Mouse (Mus musculus) myocyte (in vitro differentiated cells): Measurements from ENCODE around the gene Gm37240. TPM values are rescaled to one million over a fixed set of nuclear protein-coding genes. Genes with fewer than 3 reads are reported as not detected.
A peak's percentile ranks its signal among the peaks of the same experiment; 100 is the strongest.

ENCODE experiments used
- H3K27me3 ChIP-seq: one replicate; pipeline ENCODE4 v1.6.1; 2011; ENCODE audit not compliant: control insufficient read depth, insufficient read depth, insufficient read length
- H3K36me3 ChIP-seq: one replicate; pipeline ENCODE4 v1.6.1; 2011; ENCODE audit not compliant: control insufficient read depth, insufficient read depth
- H3K4me2 ChIP-seq: one replicate; pipeline ENCODE4 v1.6.1; 2011; ENCODE audit warnings: low read depth, control low read depth
- H3K4me3 ChIP-seq: one replicate; pipeline ENCODE4 v1.5.1; 2011; ENCODE audit warnings: mild to moderate bottlenecking, control low read depth, moderate library complexity
- H3K79me2 ChIP-seq: one replicate; pipeline ENCODE4 v1.6.1; 2011; ENCODE audit not compliant: control insufficient read depth, insufficient read depth
- H3ac ChIP-seq: one replicate; pipeline ENCODE4 v1.6.1; 2011; ENCODE audit not compliant: control insufficient read depth, insufficient read length
- CEBPB ChIP-seq: IDR thresholded peaks from 2 replicates; pipeline ENCODE4 v1.6.1; 2011; ENCODE audit warnings: mild to moderate bottlenecking, moderate library complexity; ENCODE audit not compliant: poor library complexity, insufficient read depth, severe bottlenecking
- E2F4 ChIP-seq: IDR thresholded peaks from one replicate; pipeline ENCODE4 v1.6.1; 2011; ENCODE audit warnings: mild to moderate bottlenecking, control low read depth, moderate library complexity; ENCODE audit not compliant: insufficient read depth
- MAX ChIP-seq: IDR thresholded peaks from one replicate; pipeline ENCODE4 v1.6.1; 2011; ENCODE audit warnings: low read depth, mild to moderate bottlenecking, control low read depth
- MYOD1 ChIP-seq, 3 experiments: IDR thresholded peaks; one replicate each; pipeline ENCODE4 v1.6.1; 2011; ENCODE audit warnings: control low read depth in 2 of 3, low read depth in 2 of 3, mild to moderate bottlenecking in 2 of 3, moderate library complexity in 1 of 3; ENCODE audit not compliant: insufficient read length in 2 of 3, control insufficient read depth in 1 of 3
- MYOG ChIP-seq, 3 experiments: IDR thresholded peaks; one replicate each; pipeline ENCODE4 v1.6.1; 2011; ENCODE audit warnings: control low read depth in 2 of 3, low read depth in 2 of 3, mild to moderate bottlenecking in 2 of 3; ENCODE audit not compliant: insufficient read length in 2 of 3, control insufficient read depth in 1 of 3, insufficient read depth in 1 of 3
- POLR2A ChIP-seq: IDR thresholded peaks from one replicate; pipeline ENCODE4 v1.6.1; 2011; ENCODE audit warnings: low read depth, mild to moderate bottlenecking, control low read depth, moderate library complexity; ENCODE audit not compliant: insufficient read length
- POLR2AphosphoS2 ChIP-seq: IDR thresholded peaks from one replicate; pipeline ENCODE4 v1.6.1; 2011; ENCODE audit warnings: low read depth, control low read depth; ENCODE audit not compliant: insufficient read length
- REST ChIP-seq: IDR thresholded peaks from one replicate; pipeline ENCODE4 v1.6.1; 2011; ENCODE audit warnings: mild to moderate bottlenecking, control low read depth, moderate library complexity; ENCODE audit not compliant: insufficient read depth, insufficient read length
- SRF ChIP-seq: IDR thresholded peaks from one replicate; pipeline ENCODE4 v1.6.1; 2011; ENCODE audit warnings: low read depth; ENCODE audit not compliant: control insufficient read depth, insufficient read length
- TCF12 ChIP-seq: IDR thresholded peaks from one replicate; pipeline ENCODE4 v1.6.1; 2011; ENCODE audit warnings: mild to moderate bottlenecking, control low read depth; ENCODE audit not compliant: poor library complexity, insufficient read depth, severe bottlenecking
- TCF3 ChIP-seq: IDR thresholded peaks from one replicate; pipeline ENCODE4 v1.6.1; 2011; ENCODE audit warnings: low read depth, control low read depth; ENCODE audit not compliant: insufficient read length
- USF1 ChIP-seq: IDR thresholded peaks from one replicate; pipeline ENCODE4 v1.6.1; 2011; ENCODE audit warnings: low read depth, mild to moderate bottlenecking, control low read depth, moderate library complexity
- polyA plus RNA-seq: library from polyadenylated mRNA; unstranded; fragments of >200 nt; fragmentation: generic; extraction: Trizol; gene quantifications from one replicate; pipeline ENCODE4 v1.2.1, GENCODE M21; 2012; ENCODE audit warnings: missing spikeins

The Gm37240 gene
- polyA plus RNA-seq, 1 experiment, result 8.7 TPM

DNA sequence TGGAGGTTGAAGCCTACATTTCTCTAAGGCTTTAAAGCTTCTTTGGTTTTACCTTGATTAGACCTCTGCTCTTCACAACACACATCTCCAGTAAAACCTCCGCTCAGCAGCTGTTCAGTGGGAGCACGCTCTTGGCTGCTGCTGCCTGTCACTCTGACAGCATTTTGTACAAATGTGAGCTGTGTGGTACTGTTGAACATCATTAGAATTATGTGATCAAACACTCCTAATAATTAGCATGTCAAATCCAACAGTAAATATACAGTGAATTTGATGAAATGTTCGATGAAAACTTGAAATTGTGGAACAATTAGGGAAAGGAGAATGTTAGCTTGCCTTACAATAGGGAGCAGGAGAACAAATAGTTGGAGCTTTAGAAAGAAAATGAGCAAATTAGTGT is 32.3 kb downstream of the Gm37240 start:
- Histone ChIP-seq H3K79me2 (peaks cover 8% of the 10 kb centered on the region), H3K27me3 (no peaks in the 10 kb centered on the region), H3K36me3 (no peaks in the 10 kb centered on the region), H3ac (no peak overlapping the region), H3K4me3 (no peak overlapping the region), H3K4me2 (no peak overlapping the region)
- TF ChIP-seq MYOG (IDR thresholded peaks at IDR 0.05; ENCODE audit: control insufficient read depth in 1 of 3, insufficient read depth in 1 of 3, insufficient read length in 2 of 3, low read depth in 2 of 3) (peak in 1 of 3 experiments; percentile 6), MYOD1 (IDR thresholded peaks at IDR 0.05; ENCODE audit: control insufficient read depth in 1 of 3, insufficient read length in 2 of 3, low read depth in 2 of 3) (peak in 2 of 3 experiments; percentile 35 to 36), TCF3 (no peak), E2F4 (no peak), MAX (no peak)

GRCm38 (mm10) chr3:85854143-85854542 is 33.2 kb downstream of the Gm37240 start:
- H3K27me3 ChIP-seq, result no peaks in the 10 kb centered on the region
- no peak overlapping the region for H3K4me3 ChIP-seq
- no peak overlapping the region for H3K4me2 ChIP-seq
- peaks cover 8% of the 10 kb centered on the region for H3K79me2 ChIP-seq
- H3K36me3 ChIP-seq, result no peaks in the 10 kb centered on the region
- H3ac ChIP-seq, result no peak overlapping the region
- TF ChIP-seq MYOG (IDR thresholded peaks at IDR 0.05; ENCODE audit: control insufficient read depth in 1 of 3, insufficient read depth in 1 of 3, insufficient read length in 2 of 3, low read depth in 2 of 3), result no peak
- TF ChIP-seq TCF3, result no peak
- TF ChIP-seq USF1, result no peak
- no peak for TF ChIP-seq REST
- no peak for TF ChIP-seq TCF12
- no peak for TF ChIP-seq SRF
- no peak for TF ChIP-seq POLR2AphosphoS2
- TF ChIP-seq MAX, result no peak
- no peak for TF ChIP-seq CEBPB
- no peak for TF ChIP-seq E2F4
- no peak for TF ChIP-seq MYOD1 (IDR thresholded peaks at IDR 0.05; ENCODE audit: control insufficient read depth in 1 of 3, insufficient read length in 2 of 3, low read depth in 2 of 3)
- no peak for TF ChIP-seq POLR2A

GRCm38 (mm10) chr3:85853715-85854114 is 33.6 kb downstream of the Gm37240 start:
- Histone ChIP-seq H3K36me3 (no peaks in the 10 kb centered on the region), H3ac (no peak overlapping the region), H3K79me2 (peaks cover 8% of the 10 kb centered on the region), H3K4me3 (no peak overlapping the region), H3K4me2 (no peak overlapping the region), H3K27me3 (no peaks in the 10 kb centered on the region)
- TF ChIP-seq MAX (no peak), TCF3 (no peak), SRF (no peak), REST (no peak), CEBPB (no peak)

DNA sequence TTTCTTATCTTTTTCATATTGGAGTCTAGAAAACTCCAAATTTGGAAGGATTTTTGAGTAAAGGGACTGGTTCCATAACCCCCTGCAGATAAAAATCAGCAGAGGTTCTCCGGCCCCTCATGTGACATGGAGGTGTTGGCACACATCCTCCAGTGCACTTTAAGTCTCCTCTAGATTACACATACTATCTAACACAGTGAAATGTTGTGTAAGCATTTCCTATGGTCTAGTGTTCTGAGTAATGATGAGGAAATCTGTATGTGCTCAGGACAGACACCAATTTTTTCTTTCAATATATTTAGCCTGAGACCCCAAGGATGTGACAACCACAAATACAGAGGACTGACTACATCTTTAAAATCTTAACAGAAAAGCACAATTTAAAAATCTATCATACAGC is 37.2 kb downstream of the Gm37240 start:
- Histone ChIP-seq H3K27me3 (no peaks in the 10 kb centered on the region), H3K79me2 (no peaks in the 10 kb centered on the region), H3K36me3 (no peaks in the 10 kb centered on the region), H3ac (no peak overlapping the region), H3K4me2 (no peak overlapping the region), H3K4me3 (no peak overlapping the region)
- TF ChIP-seq MYOD1 (IDR thresholded peaks at IDR 0.05; ENCODE audit: control insufficient read depth in 1 of 3, insufficient read length in 2 of 3, low read depth in 2 of 3) (no peak), CEBPB (no peak), REST (no peak), POLR2A (no peak), MAX (no peak), TCF3 (no peak), E2F4 (no peak), USF1 (no peak), MYOG (IDR thresholded peaks at IDR 0.05; ENCODE audit: control insufficient read depth in 1 of 3, insufficient read depth in 1 of 3, insufficient read length in 2 of 3, low read depth in 2 of 3) (no peak), POLR2AphosphoS2 (no peak), TCF12 (no peak), SRF (no peak)

DNA sequence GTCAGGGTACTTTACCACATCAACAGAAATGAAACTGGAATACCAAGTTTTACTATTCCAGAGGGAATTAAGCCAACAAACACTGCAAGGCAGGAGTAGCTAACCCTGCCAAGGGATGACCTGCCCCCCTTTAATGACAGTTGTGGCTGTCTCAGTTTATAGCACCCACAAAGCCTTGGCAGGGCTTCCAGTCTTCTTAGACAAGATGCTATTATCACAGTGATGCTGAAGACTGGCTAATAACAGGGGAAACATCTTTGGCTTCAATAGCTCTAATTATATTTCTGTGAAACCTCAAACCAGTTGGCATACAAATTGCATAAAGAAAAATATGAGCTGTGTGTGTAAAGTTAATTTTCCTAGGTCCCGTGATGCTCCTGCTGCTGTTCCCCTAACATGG is 41.0 kb downstream of the Gm37240 start:
- Histone ChIP-seq H3K4me2 (peak overlapping the region; percentile 55), H3K4me3 (no peak overlapping the region), H3ac (no peak overlapping the region), H3K27me3 (no peaks in the 10 kb centered on the region), H3K36me3 (no peaks in the 10 kb centered on the region), H3K79me2 (no peaks in the 10 kb centered on the region)
- TF ChIP-seq MYOD1 (IDR thresholded peaks at IDR 0.05; ENCODE audit: control insufficient read depth in 1 of 3, insufficient read length in 2 of 3, low read depth in 2 of 3) (peak in 1 of 3 experiments; percentile 49), TCF12 (no peak), REST (no peak), MYOG (IDR thresholded peaks at IDR 0.05; ENCODE audit: control insufficient read depth in 1 of 3, insufficient read depth in 1 of 3, insufficient read length in 2 of 3, low read depth in 2 of 3) (peak in 1 of 3 experiments; percentile 4)
